Mouse (Mus musculus): ENCODE data around the gene Art4. TPM values are rescaled to one million over a fixed set of nuclear protein-coding genes. Genes with fewer than 3 reads are reported as not detected.
"Not testable (repeated sequence)": the region's sequence is repeated elsewhere in the genome, so short reads cannot be mapped to it uniquely, and the experiment has no call there.

Art4 gene
- polyA plus RNA-seq, 1 experiment from 2014 or later, result 1.2 TPM

- Histone ChIP-seq H3K36me3 (replicated peaks; ENCODE audit: control insufficient read depth, insufficient read depth, low read depth, low read length) (no peaks in the 10 kb centered on the region), H3K9me3 (replicated peaks; ENCODE audit: control insufficient read depth, low read length) (no peaks in the 10 kb centered on the region), H3K4me2 (ENCODE audit: low read depth, low read length) (no peak overlapping the region), H3K9ac (replicated peaks; ENCODE audit: low read length) (no peak overlapping the region), H3K4me3 (ENCODE audit: low read depth, low read length) (no peak overlapping the region), H3K27ac (replicated peaks; ENCODE audit: low read depth, low read length) (no peak overlapping the region), H3K4me1 (ENCODE audit: control insufficient read depth, insufficient read depth, low read length) (no peaks in the 10 kb centered on the region), H3K27me3 (ENCODE audit: control insufficient read depth, insufficient read depth, low read length) (no peaks in the 10 kb centered on the region)
- WGBS, result 56% methylated on average over 4 of the region's 4 CpGs
- ATAC-seq (replicated peaks; ENCODE audit: insufficient number of reproducible peaks, low FRiP score, low TSS enrichment, low read depth) (no peak), DNase-seq (ENCODE audit: low spot score) (no peak)
Measured at GRCm38 (mm10) chr6:136898222-136898621, 40.7 kb upstream of the Art4 start.

GRCm38 (mm10) chr6:136897789-136898188 lies 40.3 kb upstream of the Art4 start:
- H3K27ac ChIP-seq (replicated peaks; ENCODE audit: low read depth, low read length), result no peak overlapping the region
- no peak overlapping the region for H3K4me3 ChIP-seq (ENCODE audit: low read depth, low read length)
- no peak overlapping the region for H3K9ac ChIP-seq (replicated peaks; ENCODE audit: low read length)
- no peaks in the 10 kb centered on the region for H3K4me1 ChIP-seq (ENCODE audit: control insufficient read depth, insufficient read depth, low read length)
- H3K9me3 ChIP-seq (replicated peaks; ENCODE audit: control insufficient read depth, low read length), result no peaks in the 10 kb centered on the region
- no peaks in the 10 kb centered on the region for H3K36me3 ChIP-seq (replicated peaks; ENCODE audit: control insufficient read depth, insufficient read depth, low read depth, low read length)
- no peak for DNase-seq (ENCODE audit: low spot score)
- no peak overlapping the region for H3K4me2 ChIP-seq (ENCODE audit: low read depth, low read length)
- ATAC-seq (replicated peaks; ENCODE audit: insufficient number of reproducible peaks, low FRiP score, low TSS enrichment, low read depth), result no peak
- 76% methylated on average over 4 of the region's 4 CpGs for WGBS
- H3K27me3 ChIP-seq (ENCODE audit: control insufficient read depth, insufficient read depth, low read length), result no peaks in the 10 kb centered on the region

- 56% methylated on average over 15 of the region's 15 CpGs for WGBS
Measured at GRCm38 (mm10) chr6:136894532-136895339, 37.2 kb upstream of the Art4 start.

GRCm38 (mm10) chr6:136892002-136892401 lies 34.5 kb upstream of the Art4 start:
- no peaks in the 10 kb centered on the region for H3K9me3 ChIP-seq (replicated peaks; ENCODE audit: control insufficient read depth, low read length)
- H3K4me3 ChIP-seq (ENCODE audit: low read depth, low read length), result no peak overlapping the region
- H3K27ac ChIP-seq (replicated peaks; ENCODE audit: low read depth, low read length), result no peak overlapping the region
- no peaks in the 10 kb centered on the region for H3K4me1 ChIP-seq (ENCODE audit: control insufficient read depth, insufficient read depth, low read length)
- no peaks in the 10 kb centered on the region for H3K36me3 ChIP-seq (replicated peaks; ENCODE audit: control insufficient read depth, insufficient read depth, low read depth, low read length)
- DNase-seq (ENCODE audit: low spot score) (no peak), ATAC-seq (replicated peaks; ENCODE audit: insufficient number of reproducible peaks, low FRiP score, low TSS enrichment, low read depth) (no peak)
- H3K4me2 ChIP-seq (ENCODE audit: low read depth, low read length), result no peak overlapping the region
- WGBS, result 86% methylated on average over 2 of the region's 2 CpGs
- no peaks in the 10 kb centered on the region for H3K27me3 ChIP-seq (ENCODE audit: control insufficient read depth, insufficient read depth, low read length)
- no peak overlapping the region for H3K9ac ChIP-seq (replicated peaks; ENCODE audit: low read length)

More at GRCm38 (mm10) chr6:136894532-136895339, 37.2 kb upstream of the Art4 start:
- Histone ChIP-seq H3K27me3 (ENCODE audit: control insufficient read depth, insufficient read depth, low read length) (no peaks in the 10 kb centered on the region), H3K27ac (replicated peaks; ENCODE audit: low read depth, low read length) (no peak overlapping the region), H3K9me3 (replicated peaks; ENCODE audit: control insufficient read depth, low read length) (no peaks in the 10 kb centered on the region), H3K4me2 (ENCODE audit: low read depth, low read length) (no peak overlapping the region), H3K4me3 (ENCODE audit: low read depth, low read length) (no peak overlapping the region), H3K9ac (replicated peaks; ENCODE audit: low read length) (no peak overlapping the region), H3K36me3 (replicated peaks; ENCODE audit: control insufficient read depth, insufficient read depth, low read depth, low read length) (no peaks in the 10 kb centered on the region), H3K4me1 (ENCODE audit: control insufficient read depth, insufficient read depth, low read length) (no peaks in the 10 kb centered on the region)
- ATAC-seq (replicated peaks; ENCODE audit: insufficient number of reproducible peaks, low FRiP score, low TSS enrichment, low read depth) (no peak), DNase-seq (ENCODE audit: low spot score) (no peak)

GRCm38 (mm10) chr6:136889554-136889953 lies 32.0 kb upstream of the Art4 start:
- H3K9ac ChIP-seq (replicated peaks; ENCODE audit: low read length), result no peak overlapping the region
- no peak overlapping the region for H3K4me2 ChIP-seq (ENCODE audit: low read depth, low read length)
- no peaks in the 10 kb centered on the region for H3K36me3 ChIP-seq (replicated peaks; ENCODE audit: control insufficient read depth, insufficient read depth, low read depth, low read length)
- DNase-seq (ENCODE audit: low spot score) (no peak), ATAC-seq (replicated peaks; ENCODE audit: insufficient number of reproducible peaks, low FRiP score, low TSS enrichment, low read depth) (no peak)
- H3K4me3 ChIP-seq (ENCODE audit: low read depth, low read length), result no peak overlapping the region
- no peaks in the 10 kb centered on the region for H3K27me3 ChIP-seq (ENCODE audit: control insufficient read depth, insufficient read depth, low read length)
- H3K4me1 ChIP-seq (ENCODE audit: control insufficient read depth, insufficient read depth, low read length), result no peaks in the 10 kb centered on the region
- H3K27ac ChIP-seq (replicated peaks; ENCODE audit: low read depth, low read length), result no peak overlapping the region
- 93% methylated on average over 6 of the region's 6 CpGs for WGBS
- no peaks in the 10 kb centered on the region for H3K9me3 ChIP-seq (replicated peaks; ENCODE audit: control insufficient read depth, low read length)

GRCm38 (mm10) chr6:136889067-136889466 lies 31.5 kb upstream of the Art4 start:
- Histone ChIP-seq H3K9ac (replicated peaks; ENCODE audit: low read length) (no peak overlapping the region), H3K4me2 (ENCODE audit: low read depth, low read length) (no peak overlapping the region), H3K27ac (replicated peaks; ENCODE audit: low read depth, low read length) (no peak overlapping the region), H3K4me1 (ENCODE audit: control insufficient read depth, insufficient read depth, low read length) (no peaks in the 10 kb centered on the region), H3K9me3 (replicated peaks; ENCODE audit: control insufficient read depth, low read length) (no peaks in the 10 kb centered on the region), H3K4me3 (ENCODE audit: low read depth, low read length) (no peak overlapping the region), H3K36me3 (replicated peaks; ENCODE audit: control insufficient read depth, insufficient read depth, low read depth, low read length) (no peaks in the 10 kb centered on the region), H3K27me3 (ENCODE audit: control insufficient read depth, insufficient read depth, low read length) (no peaks in the 10 kb centered on the region)
- DNase-seq (ENCODE audit: low spot score) (no peak), ATAC-seq (replicated peaks; ENCODE audit: insufficient number of reproducible peaks, low FRiP score, low TSS enrichment, low read depth) (no peak)
- WGBS, result 84% methylated on average over 6 of the region's 6 CpGs

GRCm38 (mm10) chr6:136887854-136888253 lies 30.3 kb upstream of the Art4 start:
- no peak for DNase-seq (ENCODE audit: low spot score)
- ATAC-seq (replicated peaks; ENCODE audit: insufficient number of reproducible peaks, low FRiP score, low TSS enrichment, low read depth), result no peak
- Histone ChIP-seq H3K4me3 (ENCODE audit: low read depth, low read length) (no peak overlapping the region), H3K4me1 (ENCODE audit: control insufficient read depth, insufficient read depth, low read length) (no peaks in the 10 kb centered on the region), H3K27me3 (ENCODE audit: control insufficient read depth, insufficient read depth, low read length) (no peaks in the 10 kb centered on the region), H3K27ac (replicated peaks; ENCODE audit: low read depth, low read length) (no peak overlapping the region), H3K36me3 (replicated peaks; ENCODE audit: control insufficient read depth, insufficient read depth, low read depth, low read length) (no peaks in the 10 kb centered on the region), H3K4me2 (ENCODE audit: low read depth, low read length) (no peak overlapping the region), H3K9ac (replicated peaks; ENCODE audit: low read length) (no peak overlapping the region), H3K9me3 (replicated peaks; ENCODE audit: control insufficient read depth, low read length) (no peaks in the 10 kb centered on the region)
- WGBS, result 74% methylated on average over 9 of the region's 9 CpGs

GRCm38 (mm10) chr6:136884766-136885165 lies 27.2 kb upstream of the Art4 start:
- not testable (repeated sequence) for H3K36me3 ChIP-seq (replicated peaks; ENCODE audit: control insufficient read depth, insufficient read depth, low read depth, low read length); H3K4me3 ChIP-seq (ENCODE audit: low read depth, low read length); H3K4me2 ChIP-seq (ENCODE audit: low read depth, low read length); H3K9me3 ChIP-seq (replicated peaks; ENCODE audit: control insufficient read depth, low read length); H3K27ac ChIP-seq (replicated peaks; ENCODE audit: low read depth, low read length); H3K27me3 ChIP-seq (ENCODE audit: control insufficient read depth, insufficient read depth, low read length); H3K4me1 ChIP-seq (ENCODE audit: control insufficient read depth, insufficient read depth, low read length); ATAC-seq (replicated peaks; ENCODE audit: insufficient number of reproducible peaks, low FRiP score, low TSS enrichment, low read depth); H3K9ac ChIP-seq (replicated peaks; ENCODE audit: low read length); DNase-seq (ENCODE audit: low spot score)
- WGBS, result 44% methylated on average over 1 of the region's 1 CpGs
